Mouse (Mus musculus) liver, postnatal 0 days (tissue): ENCODE measurements around the gene Pef1.

ENCODE experiments used
- CTCF ChIP-seq: sonication (generic); IDR thresholded peaks from 2 replicates; pipeline ENCODE4 v1.5.1; 2016; ENCODE audit warnings: antibody characterized with exemption, low read depth
- EP300 ChIP-seq: IDR thresholded peaks from 2 replicates; pipeline ENCODE4 v1.6.1; 2016; ENCODE audit warnings: antibody characterized with exemption, low read depth, mild to moderate bottlenecking

DNA sequence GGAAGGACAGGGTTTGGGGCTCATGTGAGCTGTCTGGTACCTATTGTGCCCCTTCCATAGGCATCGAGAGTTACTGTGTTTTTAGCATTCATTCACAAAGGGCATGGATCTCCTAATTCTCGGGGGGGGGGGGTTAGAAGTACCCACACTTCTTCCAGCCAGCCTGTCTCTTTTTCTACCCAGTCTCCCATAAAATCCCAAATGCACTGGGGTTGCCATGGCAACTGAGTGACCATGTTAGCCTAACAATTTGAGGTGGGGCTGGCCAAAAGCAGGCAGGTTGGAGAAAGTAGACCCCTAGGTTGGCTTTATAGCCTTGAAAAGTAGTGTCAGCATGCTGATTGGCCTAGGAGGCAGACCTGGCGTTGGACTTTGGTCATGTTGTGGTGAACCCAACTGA, 45.9 kb upstream of the Pef1 start:
- TF ChIP-seq CTCF = no peak
- no peak for TF ChIP-seq EP300
